Comparison of ENCODE assay signal across 8 mouse cellular contexts in genomic region chr2:59882742-59883281, GRCm38 (mm10). TPM values are rescaled to one million over a fixed set of nuclear protein-coding genes. Genes with fewer than 3 reads are reported as not detected.
DNase-seq lines count a peak whose midpoint lies in the region; ATAC-seq and TF ChIP-seq lines count a peak whose summit lies in the region.

No protein-coding gene starts in this region.

- DNase-seq in heart, embryonic 10.5 days (ENCODE audit: low spot score): no peak
- DNase-seq in heart, adult 11 months: no peak
- DNase-seq in G1E (ENCODE audit: low spot score): no peak
- peak; percentile 40 for DNase-seq in liver, embryonic 13.5 days
- no peak for DNase-seq in stomach, postnatal 0 days (ENCODE audit: low spot score)
- DNase-seq in embryo, embryonic 11 days: no peak
- DNase-seq in thymus, postnatal 10 days (ENCODE audit: low spot score in 2 of 2): no peak

- peak overlapping the region; percentile 78 for H3K4me3 ChIP-seq in heart, embryonic 10.5 days
- H3K4me3 ChIP-seq in G1E (ENCODE audit: low read depth, low read length): peak overlapping the region; percentile 83
- peak overlapping the region; percentile 93 for H3K4me3 ChIP-seq in forebrain, embryonic 15.5 days
- H3K4me3 ChIP-seq in liver, embryonic 13.5 days (replicated peaks): peak overlapping the region; percentile 77
- peak overlapping the region; percentile 84 for H3K4me3 ChIP-seq in stomach, postnatal 0 days (ENCODE audit: low read depth, low read length)

- WGBS in heart, embryonic 10.5 days: 66% methylated on average over 8 of the region's 8 CpGs
- 75% methylated on average over 8 of the region's 8 CpGs for WGBS in forebrain, embryonic 15.5 days
- WGBS in liver, embryonic 13.5 days (ENCODE audit: insufficient replicate concordance): 34% methylated on average over 8 of the region's 8 CpGs
- 38% methylated on average over 8 of the region's 8 CpGs for WGBS in stomach, postnatal 0 days

- no peak for TF ChIP-seq CTCF in G1E (IDR thresholded peaks at IDR 0.05; ENCODE audit: low read depth, low read length)
- TF ChIP-seq CTCF in stomach, postnatal 0 days (IDR thresholded peaks at IDR 0.05; ENCODE audit: low read depth): no peak

- peaks cover 17% of the 10 kb centered on the region for H3K36me3 ChIP-seq in heart, embryonic 10.5 days
- peaks cover 5% of the 10 kb centered on the region for H3K36me3 ChIP-seq in G1E (replicated peaks)
- H3K36me3 ChIP-seq in forebrain, embryonic 15.5 days: no peaks in the 10 kb centered on the region
- no peaks in the 10 kb centered on the region for H3K36me3 ChIP-seq in liver, embryonic 13.5 days
- H3K36me3 ChIP-seq in stomach, postnatal 0 days (ENCODE audit: control insufficient read depth, insufficient read depth, low read length): no peaks in the 10 kb centered on the region

- no peak overlapping the region for H3K9ac ChIP-seq in forebrain, embryonic 15.5 days (replicated peaks)
- peak overlapping the region; percentile 80; the same call in 1 of the 2 replicates for H3K9ac ChIP-seq in liver, embryonic 13.5 days
- peak overlapping the region; percentile 94; the same call in 1 of the 2 replicates for H3K9ac ChIP-seq in stomach, postnatal 0 days (ENCODE audit: low read length)

- H3K27ac ChIP-seq in heart, embryonic 10.5 days: peak overlapping the region; percentile 92
- H3K27ac ChIP-seq in forebrain, embryonic 15.5 days (replicated peaks): no peak overlapping the region
- H3K27ac ChIP-seq in liver, embryonic 13.5 days: peak overlapping the region; percentile 69
- no peak overlapping the region; the same call in 1 of the 2 replicates for H3K27ac ChIP-seq in stomach, postnatal 0 days (replicated peaks)

- 0 out of 2 replicates have a peak, but pooled peaks cover 2% of the 10 kb centered on the region for H3K9me3 ChIP-seq in heart, embryonic 10.5 days
- H3K9me3 ChIP-seq in G1E (replicated peaks): no peaks in the 10 kb centered on the region
- no peaks in the 10 kb centered on the region for H3K9me3 ChIP-seq in forebrain, embryonic 15.5 days
- H3K9me3 ChIP-seq in liver, embryonic 13.5 days (replicated peaks): no peaks in the 10 kb centered on the region
- H3K9me3 ChIP-seq in stomach, postnatal 0 days (ENCODE audit: control insufficient read depth, low read length): no peaks in the 10 kb centered on the region

- no peak for TF ChIP-seq EP300 in stomach, postnatal 0 days (optimal IDR thresholded peaks at IDR 0.05)

- peak overlapping the region; percentile 96 for H3K4me2 ChIP-seq in forebrain, embryonic 15.5 days (replicated peaks)
- peak overlapping the region; percentile 88 for H3K4me2 ChIP-seq in liver, embryonic 13.5 days
- peak overlapping the region; percentile 67 for H3K4me2 ChIP-seq in stomach, postnatal 0 days (replicated peaks; ENCODE audit: low read depth)

- no peak for ATAC-seq in G1E (ENCODE audit: extremely low read depth, insufficient number of reproducible peaks, low FRiP score, poor library complexity, severe bottlenecking)
- ATAC-seq in forebrain, embryonic 15.5 days (replicated peaks): peak; percentile 21
- peak; percentile 65 for ATAC-seq in liver, embryonic 13.5 days (ENCODE audit: low read depth)
- peak; percentile 40 for ATAC-seq in stomach, postnatal 0 days (ENCODE audit: low FRiP score, low TSS enrichment)

- no peaks in the 10 kb centered on the region for H3K27me3 ChIP-seq in heart, embryonic 10.5 days (ENCODE audit: insufficient read depth, poor library complexity, severe bottlenecking)
- H3K27me3 ChIP-seq in G1E (ENCODE audit: insufficient read depth, low read length): no peaks in the 10 kb centered on the region
- no peaks in the 10 kb centered on the region for H3K27me3 ChIP-seq in forebrain, embryonic 15.5 days
- H3K27me3 ChIP-seq in liver, embryonic 13.5 days: no peaks in the 10 kb centered on the region
- H3K27me3 ChIP-seq in stomach, postnatal 0 days (ENCODE audit: control insufficient read depth, insufficient read depth, low read length): no peaks in the 10 kb centered on the region

- H3K4me1 ChIP-seq in heart, embryonic 10.5 days: peaks cover 9% of the 10 kb centered on the region; the same call in 1 of the 2 replicates
- H3K4me1 ChIP-seq in G1E (ENCODE audit: insufficient read depth, low read depth, low read length): peaks cover 26% of the 10 kb centered on the region
- H3K4me1 ChIP-seq in forebrain, embryonic 15.5 days: peaks cover 10% of the 10 kb centered on the region
- H3K4me1 ChIP-seq in liver, embryonic 13.5 days (replicated peaks): peaks cover 30% of the 10 kb centered on the region
- H3K4me1 ChIP-seq in stomach, postnatal 0 days (replicated peaks; ENCODE audit: control insufficient read depth, insufficient read depth): no peaks in the 10 kb centered on the region

RNA-seq across cellular contexts. Expression of gene Wdsub1, which starts 0.4 kb away (rescaled TPM):
- polyA plus RNA-seq in heart, embryonic 10.5 days (2016; fragmentation: Nextera tagmentation; extraction: Ambion mirVana): 37.6 and 47.0 TPM in 2 replicates
- 9.9 and 13.2 TPM in 2 replicates for total RNA-seq in G1E (2014; fragmentation: Nextera tagmentation)
- total RNA-seq in G1E (2017): 16.1 and 16.9 TPM in 2 replicates
- polyA plus RNA-seq in G1E (2012): 12.8 and 13.7 TPM in 2 replicates
- 10.7 and 11.5 TPM in 2 replicates for polyA plus RNA-seq in forebrain, embryonic 15.5 days (2015; fragmentation: Nextera tagmentation; extraction: Ambion mirVana)
- polyA plus RNA-seq in liver, embryonic 13.5 days (2015; fragmentation: Nextera tagmentation; extraction: Ambion mirVana): 9.3 and 10.4 TPM in 2 replicates
- 35.7 and 37.2 TPM in 2 replicates for polyA plus RNA-seq in stomach, postnatal 0 days (2015; fragmentation: Nextera tagmentation; extraction: Ambion mirVana)

Comparison
In these comparisons a context has a peak if more than half of its experiments do, and no peak if none do; other contexts are left out.
1. H3K27ac ChIP-seq: peak in heart, embryonic 10.5 days (single experiment) and liver, embryonic 13.5 days (single experiment); none in forebrain, embryonic 15.5 days (single experiment) and stomach, postnatal 0 days (single experiment).
2. Peak in every context shown above with its lines, with median percentiles within 50 percentile points of each other: H3K4me3 ChIP-seq and H3K4me2 ChIP-seq.